Mouse (Mus musculus) thymus, adult 2 months (tissue): ENCODE data around the gene Grik3. TPM values are rescaled to one million over a fixed set of nuclear protein-coding genes. Genes with fewer than 3 reads are reported as not detected.

ENCODE experiments used
- DNase-seq: peaks from one replicate; pipeline ENCODE4 v3.0.0; 2021
- H3K27ac ChIP-seq: fragments of 200-500 bp; 2 replicates; pipeline ENCODE4 v1.5.1; 2012; ENCODE audit warnings: low read length, control low read depth; ENCODE audit not compliant: control insufficient read depth, insufficient read depth
- H3K27me3 ChIP-seq: fragments of 200-500 bp; 2 replicates; pipeline ENCODE4 v1.6.1; 2012; ENCODE audit warnings: mild to moderate bottlenecking, low read length, moderate library complexity, mixed read lengths; ENCODE audit not compliant: control insufficient read depth, insufficient read depth
- H3K36me3 ChIP-seq: fragments of 200-500 bp; 2 replicates; pipeline ENCODE4 v1.6.1; 2012; ENCODE audit warnings: mild to moderate bottlenecking, low read length, moderate library complexity; ENCODE audit not compliant: control insufficient read depth, insufficient read depth
- H3K4me1 ChIP-seq: fragments of 200-500 bp; replicated peaks from 2 replicates; pipeline ENCODE4 v1.6.1; 2012; ENCODE audit warnings: low read length; ENCODE audit not compliant: control insufficient read depth, insufficient read depth
- H3K4me3 ChIP-seq: fragments of 200-500 bp; 2 replicates; pipeline ENCODE4 v1.5.1; 2012; ENCODE audit warnings: mild to moderate bottlenecking, low read length, control low read depth, moderate library complexity; ENCODE audit not compliant: control insufficient read depth, insufficient read depth
- CTCF ChIP-seq: fragments of 200-500 bp; IDR thresholded peaks from 2 replicates; pipeline ENCODE4 v1.5.1; 2012; ENCODE audit warnings: mild to moderate bottlenecking, control low read depth, low read length, moderate library complexity, borderline replicate concordance; ENCODE audit not compliant: control insufficient read depth, poor library complexity, insufficient read depth; ENCODE audit errors: extremely low read depth
- POLR2A ChIP-seq: fragments of 200-500 bp; IDR thresholded peaks from 2 replicates; pipeline ENCODE4 v1.6.1; 2012; ENCODE audit warnings: mild to moderate bottlenecking, low read length, control low read depth, moderate library complexity; ENCODE audit not compliant: control insufficient read depth, poor library complexity, insufficient read depth; ENCODE audit errors: extremely low read depth
- WGBS: fragments of 180-500 bp; shearing (Covaris S2); methylation state at CpG from one replicate; pipeline ENCODE4 v1.1.7; 2018; 5-methylcytosine and 5-hydroxymethylcytosine counted together
- polyA plus RNA-seq: library from polyadenylated mRNA; depleted of rRNA; stranded (reverse); fragments of >200 nt; gene quantifications from 2 replicates; pipeline ENCODE4 v1.2.3, GENCODE M21; 2012

The Grik3 gene
- polyA plus RNA-seq, 1 experiment, result 0.13 TPM

- Histone ChIP-seq H3K36me3 (no peaks in the 10 kb centered on the region), H3K27me3 (no peaks in the 10 kb centered on the region), H3K4me1 (no peaks in the 10 kb centered on the region), H3K4me3 (no peak overlapping the region), H3K27ac (no peak overlapping the region)
- DNase-seq, result no peak
- no peak for TF ChIP-seq CTCF
- TF ChIP-seq POLR2A, result no peak
- 38% methylated on average over 18 of the region's 18 CpGs for WGBS
Measured at GRCm38 (mm10) chr4:125718429-125719140, 228.1 kb downstream of the Grik3 start.

- 93% methylated on average over 1 of the region's 1 CpGs for WGBS
- H3K36me3 ChIP-seq, result no peaks in the 10 kb centered on the region
- no peak overlapping the region for H3K4me3 ChIP-seq
- no peaks in the 10 kb centered on the region for H3K4me1 ChIP-seq
- TF ChIP-seq POLR2A (no peak), CTCF (no peak)
- no peak for DNase-seq
- no peaks in the 10 kb centered on the region; the same call in 1 of the 2 replicates for H3K27me3 ChIP-seq
- no peak overlapping the region for H3K27ac ChIP-seq
Measured at GRCm38 (mm10) chr4:125726241-125726640, 235.7 kb downstream of the Grik3 start.

DNA sequence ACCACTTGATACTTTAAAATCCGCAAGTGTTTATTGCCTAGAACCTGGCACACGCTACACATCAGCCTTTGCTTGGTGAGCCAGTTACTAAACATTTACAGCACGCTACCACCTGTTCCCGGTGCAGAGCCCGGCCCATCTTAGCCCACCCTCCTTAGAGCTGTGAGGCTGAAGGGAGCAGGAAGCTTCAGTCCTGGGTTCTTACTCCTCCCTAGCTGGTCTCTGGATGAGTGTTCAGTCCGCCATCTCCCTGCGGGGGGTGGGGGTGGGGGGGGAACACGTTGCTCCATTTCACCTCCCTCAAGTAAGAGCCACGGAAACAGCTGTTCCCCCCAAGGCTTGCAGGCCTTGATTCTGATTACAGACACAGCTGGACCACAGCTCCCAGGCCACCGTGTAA, 236.5 kb downstream of the Grik3 start:
- H3K4me3 ChIP-seq, result no peak overlapping the region
- TF ChIP-seq POLR2A, result no peak
- no peak for TF ChIP-seq CTCF

GRCm38 (mm10) chr4:125727626-125728025, 237.1 kb downstream of the Grik3 start:
- 31% methylated on average over 4 of the region's 4 CpGs for WGBS
- Histone ChIP-seq H3K27me3 (no peaks in the 10 kb centered on the region; the same call in 1 of the 2 replicates), H3K36me3 (no peaks in the 10 kb centered on the region), H3K4me3 (no peak overlapping the region), H3K4me1 (no peaks in the 10 kb centered on the region), H3K27ac (no peak overlapping the region)
- DNase-seq, result no peak
- no peak for TF ChIP-seq POLR2A
- TF ChIP-seq CTCF, result no peak

More for the DNA sequence above, 236.5 kb downstream of the Grik3 start:
- Histone ChIP-seq H3K4me1 (no peaks in the 10 kb centered on the region), H3K27me3 (no peaks in the 10 kb centered on the region; the same call in 1 of the 2 replicates), H3K36me3 (no peaks in the 10 kb centered on the region), H3K27ac (no peak overlapping the region)
- no peak for DNase-seq
- WGBS, result 31% methylated on average over 10 of the region's 10 CpGs

GRCm38 (mm10) chr4:125728091-125728863, 237.8 kb downstream of the Grik3 start:
- H3K4me1 ChIP-seq, result no peaks in the 10 kb centered on the region

DNA sequence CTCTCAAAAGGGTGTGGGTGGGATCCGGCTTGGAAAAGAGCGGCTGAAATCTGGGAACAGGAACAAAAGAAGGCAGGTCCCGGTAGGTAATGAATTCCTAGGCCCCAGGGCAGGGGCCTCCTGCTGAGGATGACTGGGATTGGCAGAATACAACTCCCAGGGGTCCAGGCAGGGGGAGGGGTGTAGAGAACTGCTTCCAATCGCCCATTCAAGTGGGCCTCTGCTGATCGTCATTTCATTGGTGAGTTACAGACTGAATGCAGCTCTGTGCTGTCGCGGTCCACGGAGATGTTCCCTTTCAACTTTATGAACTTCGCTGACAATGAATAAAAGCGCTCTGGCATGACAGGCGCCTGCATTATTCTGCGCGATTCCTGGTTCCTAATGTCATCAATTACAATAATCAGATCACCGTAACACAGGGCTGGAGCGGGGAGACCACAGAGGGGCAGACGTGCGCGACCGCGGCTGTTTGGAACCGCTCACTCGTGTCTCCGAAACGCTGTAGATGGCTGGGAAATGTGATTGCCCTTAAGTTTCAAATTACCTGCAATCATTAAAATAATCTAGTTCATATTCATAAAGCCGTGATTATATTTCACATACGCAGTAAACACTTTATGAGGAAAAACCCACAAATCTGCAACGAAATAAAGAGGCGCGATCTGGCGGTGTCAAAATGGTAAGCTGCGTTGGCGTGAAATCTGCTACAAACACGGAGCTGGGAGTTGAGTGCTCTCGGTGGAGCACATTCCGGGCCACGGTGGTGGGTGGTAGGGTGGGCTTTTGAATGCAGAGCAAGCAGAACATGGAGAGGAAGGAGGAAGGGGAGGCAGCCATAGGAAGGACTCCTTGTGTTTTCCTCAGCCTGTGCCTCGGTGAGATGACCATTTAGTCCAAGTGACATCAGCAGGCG, 239.1 kb downstream of the Grik3 start:
- no peak for TF ChIP-seq POLR2A
- Histone ChIP-seq H3K27ac (no peak overlapping the region), H3K4me1 (no peaks in the 10 kb centered on the region), H3K4me3 (no peak overlapping the region), H3K27me3 (no peaks in the 10 kb centered on the region; the same call in 1 of the 2 replicates), H3K36me3 (no peaks in the 10 kb centered on the region)
- no peak for DNase-seq
- 13% methylated on average over 38 of the region's 38 CpGs for WGBS

More at GRCm38 (mm10) chr4:125728091-125728863, 237.8 kb downstream of the Grik3 start:
- Histone ChIP-seq H3K36me3 (no peaks in the 10 kb centered on the region), H3K27me3 (no peaks in the 10 kb centered on the region; the same call in 1 of the 2 replicates), H3K4me3 (no peak overlapping the region; the same call in 1 of the 2 replicates), H3K27ac (no peak overlapping the region)
- no peak for DNase-seq
- WGBS, result 24% methylated on average over 15 of the region's 15 CpGs
- TF ChIP-seq CTCF (no peak), POLR2A (no peak)
